Mouse (Mus musculus): ENCODE results near the gene Htr3a. TPM values are rescaled to one million over a fixed set of nuclear protein-coding genes. Genes with fewer than 3 reads are reported as not detected.

The Htr3a gene
- polyA plus RNA-seq, 1 experiment = not detected

GRCm38 (mm10) chr9:48856240-48856639, 54.7 kb downstream of the Htr3a start:
- Histone ChIP-seq H3K27me3 (ENCODE audit: control insufficient read depth, insufficient read depth, insufficient read length) (no peaks in the 10 kb centered on the region), H3ac (ENCODE audit: control insufficient read depth, insufficient read length) (no peak overlapping the region), H3K4me2 (ENCODE audit: low read depth) (no peak overlapping the region), H3K36me3 (ENCODE audit: control insufficient read depth, insufficient read depth) (no peaks in the 10 kb centered on the region), H3K79me2 (ENCODE audit: control insufficient read depth, insufficient read depth) (no peaks in the 10 kb centered on the region), H3K4me3 (no peak overlapping the region)
- TF ChIP-seq POLR2AphosphoS2 (IDR thresholded peaks at IDR 0.05; ENCODE audit: insufficient read length, low read depth) = no peak
- no peak for TF ChIP-seq CEBPB (IDR thresholded peaks at IDR 0.05; ENCODE audit: insufficient read depth, poor library complexity, severe bottlenecking)
- no peak for TF ChIP-seq MYOG (IDR thresholded peaks at IDR 0.05; ENCODE audit: control insufficient read depth in 1 of 3, insufficient read depth in 1 of 3, insufficient read length in 2 of 3, low read depth in 2 of 3)
- TF ChIP-seq TCF12 (IDR thresholded peaks at IDR 0.05; ENCODE audit: insufficient read depth, poor library complexity, severe bottlenecking) = no peak

- Histone ChIP-seq H3ac (ENCODE audit: control insufficient read depth, insufficient read length) (no peak overlapping the region), H3K27me3 (ENCODE audit: control insufficient read depth, insufficient read depth, insufficient read length) (no peaks in the 10 kb centered on the region), H3K4me2 (ENCODE audit: low read depth) (no peak overlapping the region), H3K36me3 (ENCODE audit: control insufficient read depth, insufficient read depth) (no peaks in the 10 kb centered on the region), H3K4me3 (no peak overlapping the region), H3K79me2 (ENCODE audit: control insufficient read depth, insufficient read depth) (no peaks in the 10 kb centered on the region)
- no peak for TF ChIP-seq TCF12 (IDR thresholded peaks at IDR 0.05; ENCODE audit: insufficient read depth, poor library complexity, severe bottlenecking)
- TF ChIP-seq MYOD1 (IDR thresholded peaks at IDR 0.05; ENCODE audit: control insufficient read depth in 1 of 3, insufficient read length in 2 of 3, low read depth in 2 of 3) = no peak
- TF ChIP-seq MYOG (IDR thresholded peaks at IDR 0.05; ENCODE audit: control insufficient read depth in 1 of 3, insufficient read depth in 1 of 3, insufficient read length in 2 of 3, low read depth in 2 of 3) = no peak
- no peak for TF ChIP-seq CEBPB (IDR thresholded peaks at IDR 0.05; ENCODE audit: insufficient read depth, poor library complexity, severe bottlenecking)
- no peak for TF ChIP-seq E2F4 (IDR thresholded peaks at IDR 0.05; ENCODE audit: insufficient read depth)
- TF ChIP-seq USF1 (IDR thresholded peaks at IDR 0.05; ENCODE audit: low read depth) = no peak
- TF ChIP-seq POLR2A (IDR thresholded peaks at IDR 0.05; ENCODE audit: insufficient read length, low read depth) = no peak
- TF ChIP-seq REST (IDR thresholded peaks at IDR 0.05; ENCODE audit: insufficient read depth, insufficient read length) = no peak
These were observed 61.4 kb downstream of the Htr3a start for GRCm38 (mm10) chr9:48849531-48849930.

Other genes starting within 250 kb of the Htr3a start
- not detected for gene Zbtb16, start 74.9 kb downstream of the Htr3a start, polyA plus RNA-seq (2012; fragmentation: generic; extraction: Trizol)
- gene Htr3b, start 53.9 kb upstream of the Htr3a start, polyA plus RNA-seq (2012; fragmentation: generic; extraction: Trizol) = not detected
- 27.5 TPM for gene Usp28, start 74.3 kb upstream of the Htr3a start, polyA plus RNA-seq (2012; fragmentation: generic; extraction: Trizol)
- 10.2 TPM for gene Zw10, start 144.5 kb upstream of the Htr3a start, polyA plus RNA-seq (2012; fragmentation: generic; extraction: Trizol)
- not detected for gene Tmprss5, start 170.2 kb upstream of the Htr3a start, polyA plus RNA-seq (2012; fragmentation: generic; extraction: Trizol)

Measured in myocyte (in vitro differentiated cells).